Mouse (Mus musculus) liver, embryonic 11.5 days (tissue): ENCODE results near the gene Gm1043. TPM values are rescaled to one million over a fixed set of nuclear protein-coding genes. Genes with fewer than 3 reads are reported as not detected.

ENCODE experiments used
- ATAC-seq: fragments of 200-750 bp; cut with Nextera tagmentation; replicated peaks from 2 replicates; pipeline ENCODE4 v1.8.0; 2017; ENCODE audit warnings: moderate number of reproducible peaks, mild to moderate bottlenecking, moderate TSS enrichment, moderate library complexity; ENCODE audit not compliant: low FRiP score
- DNase-seq: peaks from one replicate; pipeline ENCODE4 v3.0.0-alpha.2; 2017; ENCODE audit warnings: low spot score
- H3K27ac ChIP-seq: fragments of 300-500 bp; sonication (generic); 2 replicates; pipeline ENCODE4 v1.5.1; 2014; ENCODE audit warnings: mild to moderate bottlenecking, low read depth, low read length, control low read depth
- H3K27me3 ChIP-seq: fragments of 300-500 bp; sonication (generic); replicated peaks from 2 replicates; pipeline ENCODE4 v1.6.1; 2014; ENCODE audit warnings: low read length, mixed read lengths; ENCODE audit not compliant: control insufficient read depth, insufficient read depth
- H3K36me3 ChIP-seq: fragments of 300-500 bp; sonication (generic); 2 replicates; pipeline ENCODE4 v1.6.1; 2014; ENCODE audit warnings: mild to moderate bottlenecking, low read length, moderate library complexity, mixed read lengths; ENCODE audit not compliant: control insufficient read depth, insufficient read depth
- H3K4me1 ChIP-seq: fragments of 300-500 bp; sonication (generic); replicated peaks from 2 replicates; pipeline ENCODE4 v1.6.1; 2014; ENCODE audit warnings: low read length, mixed read lengths; ENCODE audit not compliant: control insufficient read depth, insufficient read depth
- H3K4me2 ChIP-seq: fragments of 300-500 bp; sonication (generic); 2 replicates; pipeline ENCODE4 v1.6.1; 2014; ENCODE audit warnings: mild to moderate bottlenecking, control low read depth, moderate library complexity
- H3K4me3 ChIP-seq: fragments of 300-500 bp; sonication (generic); 2 replicates; pipeline ENCODE4 v1.5.1; 2014; ENCODE audit warnings: low read depth, low read length, control low read depth
- H3K9ac ChIP-seq: fragments of 300-500 bp; sonication (generic); 2 replicates; pipeline ENCODE4 v1.6.1; 2014; ENCODE audit warnings: low read depth, low read length, control low read depth
- H3K9me3 ChIP-seq: fragments of 300-500 bp; sonication (generic); 2 replicates; pipeline ENCODE4 v1.6.1; 2016; ENCODE audit warnings: low read length, inconsistent platforms, mixed read lengths; ENCODE audit not compliant: control insufficient read depth
- WGBS: fragments of 180-500 bp; shearing (Covaris S2); extraction: QIAGEN DNeasy Blood & Tissue Kit; methylation state at CpG from one replicate; pipeline ENCODE4 v1.1.7; 2014; 5-methylcytosine and 5-hydroxymethylcytosine counted together
- polyA plus RNA-seq: library from polyadenylated mRNA; unstranded; fragments of >200 nt; fragmentation: Nextera tagmentation; extraction: Ambion mirVana; gene quantifications from 2 replicates; pipeline ENCODE4 v1.2.1, GENCODE M21; 2014

The Gm1043 gene
- polyA plus RNA-seq, 1 experiment from 2014 or later: not detected

- no peak for DNase-seq
- 75% methylated on average over 4 of the region's 4 CpGs for WGBS
Observed at GRCm38 (mm10) chr5:37254523-37254922, 169.4 kb downstream of the Gm1043 start.

GRCm38 (mm10) chr5:37256823-37257222 lies 171.7 kb downstream of the Gm1043 start:
- Histone ChIP-seq H3K36me3 (no peaks in the 10 kb centered on the region), H3K27ac (no peak overlapping the region), H3K27me3 (no peaks in the 10 kb centered on the region), H3K9ac (no peak overlapping the region), H3K4me2 (no peak overlapping the region), H3K4me3 (no peak overlapping the region), H3K4me1 (no peaks in the 10 kb centered on the region), H3K9me3 (no peaks in the 10 kb centered on the region)
- DNase-seq: no peak
- ATAC-seq: no peak
- WGBS: 60% methylated on average over 7 of the region's 7 CpGs

More at GRCm38 (mm10) chr5:37254523-37254922, 169.4 kb downstream of the Gm1043 start:
- no peaks in the 10 kb centered on the region for H3K36me3 ChIP-seq
- H3K4me3 ChIP-seq: no peak overlapping the region
- no peaks in the 10 kb centered on the region for H3K27me3 ChIP-seq
- no peak overlapping the region for H3K4me2 ChIP-seq
- H3K9ac ChIP-seq: no peak overlapping the region
- H3K27ac ChIP-seq: no peak overlapping the region
- ATAC-seq: no peak
- H3K4me1 ChIP-seq: no peaks in the 10 kb centered on the region
- no peaks in the 10 kb centered on the region for H3K9me3 ChIP-seq

- H3K36me3 ChIP-seq: no peaks in the 10 kb centered on the region
- no peaks in the 10 kb centered on the region for H3K4me1 ChIP-seq
- 45% methylated on average over 5 of the region's 5 CpGs for WGBS
- H3K9ac ChIP-seq: no peak overlapping the region
- no peaks in the 10 kb centered on the region for H3K27me3 ChIP-seq
- no peak overlapping the region for H3K4me3 ChIP-seq
- DNase-seq (no peak), ATAC-seq (no peak)
- H3K27ac ChIP-seq: no peak overlapping the region
- no peak overlapping the region for H3K4me2 ChIP-seq
- no peaks in the 10 kb centered on the region for H3K9me3 ChIP-seq
Observed at GRCm38 (mm10) chr5:37257243-37257642, 172.1 kb downstream of the Gm1043 start.

GRCm38 (mm10) chr5:37261734-37262133 lies 176.6 kb downstream of the Gm1043 start:
- Histone ChIP-seq H3K4me3 (no peak overlapping the region), H3K9me3 (no peaks in the 10 kb centered on the region), H3K27me3 (no peaks in the 10 kb centered on the region), H3K36me3 (no peaks in the 10 kb centered on the region), H3K9ac (no peak overlapping the region), H3K4me1 (no peaks in the 10 kb centered on the region), H3K4me2 (no peak overlapping the region), H3K27ac (no peak overlapping the region)
- DNase-seq (no peak), ATAC-seq (no peak)
- 66% methylated on average over 5 of the region's 5 CpGs for WGBS

GRCm38 (mm10) chr5:37263816-37264215 lies 178.6 kb downstream of the Gm1043 start:
- Histone ChIP-seq H3K27me3 (no peaks in the 10 kb centered on the region), H3K4me2 (no peak overlapping the region), H3K4me1 (no peaks in the 10 kb centered on the region), H3K36me3 (no peaks in the 10 kb centered on the region), H3K9ac (no peak overlapping the region), H3K4me3 (no peak overlapping the region), H3K27ac (no peak overlapping the region), H3K9me3 (no peaks in the 10 kb centered on the region)
- ATAC-seq (no peak), DNase-seq (no peak)
- 72% methylated on average over 6 of the region's 6 CpGs for WGBS

Other genes starting within 250 kb of the Gm1043 start
- gene Ppp2r2c, start 216.9 kb upstream of the Gm1043 start, polyA plus RNA-seq: 0.30 and 0.33 TPM in 2 replicates
- gene Wfs1, start 96.2 kb upstream of the Gm1043 start, polyA plus RNA-seq: 3.4 and 3.8 TPM in 2 replicates
- gene Crmp1, start 156.6 kb downstream of the Gm1043 start, polyA plus RNA-seq: 9.4 and 11.8 TPM in 2 replicates